Mouse (Mus musculus) lung, postnatal 0 days (tissue): Measurements from ENCODE around the gene Alkbh4.
"Not testable (repeated sequence)": the region's sequence is repeated elsewhere in the genome, so short reads cannot be mapped to it uniquely, and the experiment has no call there.

Experiments
- CTCF ChIP-seq: IDR thresholded peaks from 2 replicates; pipeline ENCODE4 v1.5.1; 2016; ENCODE audit warnings: antibody characterized with exemption, mild to moderate bottlenecking
- EP300 ChIP-seq: IDR thresholded peaks from 2 replicates; pipeline ENCODE4 v1.6.1; 2016; ENCODE audit warnings: antibody characterized with exemption, mild to moderate bottlenecking, control low read depth

- TF ChIP-seq CTCF, EP300: not testable (repeated sequence)
These were observed 24.1 kb downstream of the Alkbh4 start for GRCm38 (mm10) chr5:136160084-136160483.
